Mouse (Mus musculus): ENCODE results near the gene Slc39a2.
"Not testable (repeated sequence)": the region's sequence is repeated elsewhere in the genome, so short reads cannot be mapped to it uniquely, and the experiment has no call there.

The Slc39a2 gene

DNA sequence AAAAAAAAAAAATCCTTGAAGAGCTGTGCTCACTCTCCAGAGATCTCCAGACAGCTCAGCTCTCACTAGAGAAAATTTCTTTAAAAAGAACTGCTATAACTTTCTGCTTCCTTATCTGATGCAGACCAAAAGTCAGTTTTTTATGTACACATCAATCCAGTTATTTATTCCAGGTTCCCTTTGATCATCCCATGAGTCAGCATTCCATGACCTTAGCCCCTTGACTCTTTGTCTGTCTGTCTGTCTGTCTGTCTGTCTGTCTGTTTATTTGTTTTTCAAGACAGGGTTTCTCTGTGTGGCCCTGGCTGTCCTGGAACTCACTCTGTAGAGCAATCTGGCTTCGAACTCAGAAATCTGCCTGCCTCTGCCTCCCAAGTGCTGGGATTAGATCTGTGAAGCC lies 6.7 kb downstream of the Slc39a2 start:
- ATAC-seq (ENCODE audit: insufficient number of reproducible peaks, low FRiP score, low TSS enrichment), result no peak

DNA sequence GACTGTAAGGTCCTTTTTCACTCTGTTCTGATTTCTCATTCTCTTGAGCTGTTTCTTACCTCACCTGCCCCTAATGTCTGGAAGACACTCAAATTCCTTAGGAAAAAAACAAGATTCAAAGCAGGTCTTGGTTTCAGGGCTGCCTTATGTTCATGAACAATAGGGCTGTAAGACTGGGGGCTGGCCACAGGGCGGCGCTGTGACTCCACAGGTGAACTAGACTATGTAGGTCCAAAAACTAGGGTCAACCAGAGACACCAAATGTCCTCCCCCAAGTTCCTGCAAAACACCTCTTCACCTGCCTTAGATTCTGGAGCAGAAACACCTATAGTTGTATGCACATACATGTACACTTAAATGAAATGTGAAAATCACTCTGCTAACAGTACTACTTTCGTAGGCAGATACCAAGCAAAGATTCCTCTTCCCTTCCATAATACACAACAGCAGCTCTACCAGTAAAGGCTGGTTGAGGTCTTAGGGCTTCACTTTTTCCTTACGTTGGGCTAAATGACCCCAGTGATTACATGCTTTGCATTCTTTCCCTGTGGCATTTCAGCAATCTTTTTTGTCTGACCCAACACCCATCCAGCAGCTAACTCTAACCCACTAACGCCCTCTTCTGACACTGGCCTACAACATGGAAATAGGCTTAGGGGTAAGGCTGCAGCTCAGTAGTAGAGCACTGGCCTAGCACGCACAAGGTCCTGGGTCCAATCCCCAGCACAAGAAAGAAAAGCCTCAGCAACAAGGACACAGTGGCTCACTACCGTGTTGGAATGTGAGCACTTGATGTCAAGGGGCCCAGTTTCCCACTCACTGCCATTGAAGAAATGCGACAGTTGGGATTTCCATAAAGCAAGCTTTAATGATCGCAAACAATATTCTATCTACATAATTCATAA lies 10.4 kb downstream of the Slc39a2 start:
- 0 out of 2 replicates have a peak, but pooled peaks have one; percentile 74 for ATAC-seq (ENCODE audit: insufficient number of reproducible peaks, low FRiP score, low TSS enrichment)

DNA sequence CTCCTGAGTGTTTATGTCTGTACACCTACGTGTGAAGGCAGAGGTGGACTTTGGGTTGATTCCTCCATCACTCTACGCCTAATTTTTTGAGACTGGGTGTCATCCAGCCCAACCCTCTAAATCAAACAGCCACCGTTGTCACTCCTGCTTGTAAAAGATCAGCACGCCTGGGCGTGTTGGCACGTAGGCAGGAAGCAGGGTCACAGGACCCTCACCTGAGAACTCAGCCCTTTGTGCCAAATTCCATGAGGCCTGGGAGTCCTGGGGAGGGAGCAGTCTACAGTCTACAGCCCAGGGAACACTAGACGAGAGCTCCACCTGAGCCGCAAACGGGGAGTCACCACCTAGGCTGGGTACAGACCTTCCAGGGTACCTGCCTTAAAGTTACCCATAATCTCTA lies 11.1 kb downstream of the Slc39a2 start:
- no peak for ATAC-seq (ENCODE audit: insufficient number of reproducible peaks, low FRiP score, low TSS enrichment)

DNA sequence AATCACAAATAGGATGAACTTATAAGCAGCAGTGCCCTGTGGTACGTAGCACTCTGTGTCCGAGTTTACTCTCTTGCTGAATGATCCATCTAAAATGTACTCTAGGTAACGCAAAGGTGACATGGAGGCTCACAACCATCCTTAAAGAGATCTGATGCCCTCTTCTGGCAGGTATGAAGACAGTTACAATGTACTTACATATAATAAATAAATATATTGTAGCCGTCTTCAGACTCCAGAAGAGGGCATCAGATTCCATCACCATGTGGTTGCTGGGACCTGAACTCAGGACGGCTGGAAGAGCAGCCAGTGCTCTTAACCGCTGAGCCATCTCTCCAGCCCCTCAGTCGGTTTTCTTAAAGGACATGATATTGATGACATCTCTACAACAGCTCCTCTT lies 12.0 kb downstream of the Slc39a2 start:
- no peak for ATAC-seq (ENCODE audit: insufficient number of reproducible peaks, low FRiP score, low TSS enrichment)

DNA sequence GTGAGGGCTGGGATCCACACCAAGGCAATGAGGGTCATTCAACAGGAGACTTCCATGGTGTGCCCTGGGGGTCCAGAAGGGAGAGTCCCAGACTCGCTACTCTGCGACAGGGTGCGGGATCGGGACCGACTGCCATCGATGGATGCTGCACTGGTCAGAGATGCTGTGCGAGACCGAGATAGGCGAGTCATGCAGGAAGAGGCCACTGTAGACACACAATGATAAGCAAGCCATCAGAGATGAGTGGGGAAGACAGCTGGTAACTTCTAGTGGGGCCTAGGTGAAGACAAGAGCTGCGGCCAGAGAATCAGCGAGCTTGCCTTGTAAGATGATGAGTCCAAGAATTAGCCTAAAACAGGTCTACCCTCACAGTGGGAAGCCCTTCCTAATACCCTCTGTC lies 13.4 kb downstream of the Slc39a2 start:
- ATAC-seq (ENCODE audit: insufficient number of reproducible peaks, low FRiP score, low TSS enrichment), result no peak

DNA sequence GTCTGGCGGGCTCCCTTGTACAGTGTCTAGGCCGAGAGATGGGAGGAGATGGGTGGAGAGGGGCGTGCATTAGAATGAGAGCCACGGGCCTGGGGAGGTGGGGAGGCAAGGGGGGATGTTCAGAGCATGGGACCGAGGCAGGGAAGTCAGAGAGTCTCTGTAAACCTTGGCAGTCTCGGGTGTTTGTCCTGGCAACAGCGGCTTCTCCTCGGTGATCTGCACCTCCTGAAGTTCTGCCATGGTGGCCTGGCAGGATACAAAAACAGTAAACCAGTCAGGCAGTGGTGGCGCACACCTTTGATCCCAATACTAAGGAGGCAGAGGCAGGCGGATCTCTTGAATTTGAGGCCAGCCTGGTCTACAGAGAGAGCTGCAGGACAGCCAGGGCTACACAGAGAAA lies 18.6 kb downstream of the Slc39a2 start:
- ATAC-seq (ENCODE audit: insufficient number of reproducible peaks, low FRiP score, low TSS enrichment), result no peak

DNA sequence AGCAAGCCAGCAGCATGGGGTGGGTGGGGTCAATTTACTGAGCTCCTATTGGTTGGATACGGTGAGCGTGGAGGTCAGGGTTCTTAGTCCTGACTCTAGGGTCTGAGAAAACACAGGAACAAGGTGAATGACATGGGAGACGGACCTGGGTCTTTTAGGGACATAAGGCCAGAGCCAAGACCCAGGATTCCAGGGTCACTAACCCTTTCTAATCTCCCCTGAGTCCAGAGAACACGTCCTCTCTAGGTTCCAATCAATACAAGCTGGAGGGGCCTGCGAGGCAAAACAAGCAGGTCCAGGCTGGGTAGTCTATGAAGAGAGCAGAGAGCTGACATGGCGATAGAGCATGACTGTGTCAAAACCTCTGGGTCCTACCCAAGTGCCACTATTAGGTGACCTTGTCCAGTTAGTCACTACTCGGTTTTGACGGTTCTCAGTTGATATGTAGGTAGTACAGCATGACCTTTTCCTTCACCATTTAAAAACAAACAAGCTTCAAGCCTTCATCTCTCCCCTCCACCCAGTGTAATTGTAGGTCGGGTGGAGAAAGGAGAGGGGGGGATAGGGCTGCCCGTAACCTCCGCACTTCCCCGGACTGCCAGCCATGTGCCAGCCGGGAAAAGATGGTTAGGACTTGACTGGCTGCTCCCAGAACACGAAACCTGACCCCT lies 19.8 kb downstream of the Slc39a2 start:
- no peak for ATAC-seq (ENCODE audit: insufficient number of reproducible peaks, low FRiP score, low TSS enrichment)

DNA sequence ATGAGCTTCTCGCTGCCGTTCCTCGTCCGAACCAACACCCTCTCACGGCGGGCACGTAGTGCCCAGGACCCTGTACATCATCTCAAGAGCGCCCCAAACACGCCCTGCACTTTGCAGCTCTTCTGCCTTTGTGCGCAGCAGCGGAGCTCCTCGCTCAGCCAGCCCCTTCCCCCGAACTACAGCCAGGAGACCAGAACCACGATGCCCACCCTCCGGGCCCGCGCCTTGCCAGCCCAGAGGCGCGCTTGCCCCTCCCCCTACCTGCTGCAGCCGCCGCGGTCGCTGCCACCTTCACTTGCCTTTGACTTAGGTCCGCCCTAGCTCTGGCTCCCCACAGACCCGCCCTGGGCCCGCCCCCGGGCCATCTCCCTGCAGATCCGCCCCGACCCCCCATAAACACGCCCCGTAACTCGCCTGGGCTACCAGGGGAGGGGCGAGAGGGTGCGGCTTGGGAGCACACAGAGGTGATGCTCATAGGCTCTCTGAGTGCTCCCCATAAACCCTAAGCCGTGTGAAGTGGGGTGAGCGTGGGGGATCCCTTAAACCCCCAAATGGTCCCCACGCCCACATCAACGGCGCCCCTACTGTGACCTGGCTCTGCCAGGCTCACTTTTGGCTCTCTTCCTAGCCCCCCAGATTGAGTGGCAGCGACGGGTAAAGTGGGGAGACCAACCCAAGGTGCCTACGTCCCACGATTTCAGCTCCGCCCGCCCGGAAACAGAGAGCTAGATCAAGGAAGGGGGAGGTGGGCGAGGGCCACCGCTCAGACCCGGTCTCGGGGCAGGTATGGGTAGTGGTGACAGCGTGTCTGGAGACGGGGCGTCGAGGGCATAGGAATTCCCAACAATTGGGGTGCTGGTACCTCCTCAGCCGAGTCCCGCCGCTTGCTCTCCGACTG lies 20.6 kb downstream of the Slc39a2 start:
- peak; percentile 67 for ATAC-seq (ENCODE audit: insufficient number of reproducible peaks, low FRiP score, low TSS enrichment)

DNA sequence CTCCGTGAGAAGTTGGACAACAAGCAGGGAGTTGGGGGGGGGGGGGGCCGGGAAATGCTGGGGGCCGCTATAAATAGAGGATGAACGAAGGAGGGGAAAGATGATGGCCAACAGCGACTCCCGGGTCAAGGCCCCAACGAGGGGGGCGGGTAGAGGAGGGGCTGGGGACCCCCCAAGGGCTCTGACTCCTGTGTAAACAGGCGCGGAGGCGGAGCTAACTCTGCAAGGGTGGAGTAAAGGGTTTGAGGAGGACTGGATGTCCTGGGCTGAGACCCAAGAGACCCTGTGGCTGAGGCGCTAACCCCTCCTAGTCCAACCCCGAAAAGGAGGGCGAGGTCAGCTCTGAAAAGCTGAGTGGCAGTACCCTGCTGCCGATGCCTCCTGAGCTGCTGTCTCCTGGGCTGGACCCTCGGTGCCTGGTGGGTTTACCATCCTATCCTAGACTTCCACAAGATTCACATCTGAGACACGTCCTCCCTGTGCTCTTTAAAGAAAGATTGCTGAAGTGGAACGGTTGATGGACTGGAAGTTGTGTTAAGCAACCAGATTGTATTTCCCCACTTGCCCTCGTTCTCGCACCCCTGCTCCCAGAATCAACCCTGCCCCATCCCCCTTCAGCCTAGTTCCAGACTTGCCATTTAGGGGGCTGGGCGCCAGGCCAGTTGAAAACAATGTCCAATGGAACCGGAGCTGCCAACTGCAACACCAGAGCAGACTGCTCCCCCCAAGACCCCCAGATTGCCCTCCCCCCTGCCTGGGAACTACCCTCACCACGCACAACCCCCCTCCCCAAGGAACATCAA lies 21.5 kb downstream of the Slc39a2 start, which contains the start of gene Ndrg2:
Gene Ndrg2, minus strand, starts transcription at position 199 of the 803 bp plus-strand sequence.
- no peak; the same call in 1 of the 2 replicates for ATAC-seq (ENCODE audit: insufficient number of reproducible peaks, low FRiP score, low TSS enrichment)

DNA sequence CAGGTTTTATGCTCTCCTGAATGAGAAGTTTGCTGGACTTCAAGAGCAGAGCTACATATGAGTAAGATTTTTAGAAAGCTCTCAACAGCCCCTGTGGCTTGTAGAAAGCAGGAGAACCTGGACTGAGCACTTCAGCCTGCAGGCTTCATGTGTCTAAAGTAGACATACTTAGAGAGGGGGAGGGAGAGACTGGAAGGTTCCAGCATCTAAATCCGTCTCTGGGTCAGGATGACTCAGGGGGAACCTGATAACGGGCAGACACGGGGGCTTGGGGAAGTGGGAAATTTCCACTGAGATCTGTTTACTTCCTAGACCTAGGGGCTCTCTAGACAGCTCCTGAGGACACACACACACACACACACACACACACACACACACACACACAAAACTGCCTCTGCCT lies 22.3 kb downstream of the Slc39a2 start:
- ATAC-seq (ENCODE audit: insufficient number of reproducible peaks, low FRiP score, low TSS enrichment), result no peak

DNA sequence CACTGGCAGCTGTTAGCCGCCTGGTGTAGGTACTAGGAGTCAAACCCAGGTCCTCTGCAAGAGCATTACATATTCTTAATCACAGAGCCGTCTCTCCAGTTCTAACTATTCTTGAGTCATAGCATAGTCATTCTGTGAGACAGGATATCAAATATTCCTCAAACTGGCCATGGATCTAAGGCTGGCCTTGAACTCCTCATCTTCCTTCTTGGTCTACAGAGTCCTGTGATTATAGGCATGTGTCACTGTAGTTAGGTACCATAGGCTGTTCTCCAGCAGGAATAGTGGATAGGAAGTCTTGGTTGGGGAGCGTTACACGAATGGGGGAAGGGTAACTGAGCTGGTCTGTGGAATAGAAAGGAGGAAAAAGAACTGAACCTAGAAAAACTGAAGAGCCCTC lies 23.9 kb downstream of the Slc39a2 start:
- no peak for ATAC-seq (ENCODE audit: insufficient number of reproducible peaks, low FRiP score, low TSS enrichment)

DNA sequence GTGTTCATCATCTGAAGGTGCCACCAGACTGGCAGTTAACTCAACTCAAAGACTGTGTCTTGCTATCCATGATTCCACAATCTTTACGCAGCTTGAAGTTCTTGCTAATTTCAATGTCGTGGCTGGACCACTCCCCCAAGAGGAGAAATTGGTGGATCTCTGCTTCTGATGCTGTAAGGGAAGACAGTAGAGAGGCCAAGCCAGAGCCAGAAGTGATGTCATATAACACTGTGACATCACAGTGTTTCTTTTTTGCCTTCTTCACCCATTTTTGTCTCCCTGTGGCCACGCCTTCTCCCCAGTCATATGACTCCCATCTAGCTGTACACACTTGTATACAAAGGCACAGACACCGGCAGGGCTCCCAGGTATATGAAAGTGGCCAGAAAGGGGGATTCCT lies 25.4 kb downstream of the Slc39a2 start, which contains the start of gene Tppp2:
Gene Tppp2, plus strand, starts transcription at position 301 of the 400 bp plus-strand sequence.
- ATAC-seq (ENCODE audit: insufficient number of reproducible peaks, low FRiP score, low TSS enrichment), result no peak

DNA sequence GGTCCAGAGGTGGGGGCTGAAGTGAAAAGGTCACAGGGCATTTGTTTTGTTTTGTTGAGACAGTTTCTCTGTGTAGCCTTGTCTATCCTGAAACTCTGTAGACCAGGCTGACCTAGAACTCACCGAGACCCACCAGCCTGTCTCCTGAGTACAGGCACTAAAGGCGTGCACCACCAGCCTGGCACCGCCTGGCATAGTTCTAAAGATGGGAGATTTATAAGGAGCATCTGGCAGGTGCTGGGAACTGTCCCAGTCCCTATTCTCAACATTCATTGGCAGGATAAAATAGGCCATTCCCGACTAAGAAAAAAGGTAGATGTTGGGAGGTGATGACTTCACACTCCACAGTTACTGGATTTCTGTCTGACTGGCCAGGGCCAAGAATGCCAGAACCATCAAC lies 26.3 kb downstream of the Slc39a2 start:
- no peak for ATAC-seq (ENCODE audit: insufficient number of reproducible peaks, low FRiP score, low TSS enrichment)

DNA sequence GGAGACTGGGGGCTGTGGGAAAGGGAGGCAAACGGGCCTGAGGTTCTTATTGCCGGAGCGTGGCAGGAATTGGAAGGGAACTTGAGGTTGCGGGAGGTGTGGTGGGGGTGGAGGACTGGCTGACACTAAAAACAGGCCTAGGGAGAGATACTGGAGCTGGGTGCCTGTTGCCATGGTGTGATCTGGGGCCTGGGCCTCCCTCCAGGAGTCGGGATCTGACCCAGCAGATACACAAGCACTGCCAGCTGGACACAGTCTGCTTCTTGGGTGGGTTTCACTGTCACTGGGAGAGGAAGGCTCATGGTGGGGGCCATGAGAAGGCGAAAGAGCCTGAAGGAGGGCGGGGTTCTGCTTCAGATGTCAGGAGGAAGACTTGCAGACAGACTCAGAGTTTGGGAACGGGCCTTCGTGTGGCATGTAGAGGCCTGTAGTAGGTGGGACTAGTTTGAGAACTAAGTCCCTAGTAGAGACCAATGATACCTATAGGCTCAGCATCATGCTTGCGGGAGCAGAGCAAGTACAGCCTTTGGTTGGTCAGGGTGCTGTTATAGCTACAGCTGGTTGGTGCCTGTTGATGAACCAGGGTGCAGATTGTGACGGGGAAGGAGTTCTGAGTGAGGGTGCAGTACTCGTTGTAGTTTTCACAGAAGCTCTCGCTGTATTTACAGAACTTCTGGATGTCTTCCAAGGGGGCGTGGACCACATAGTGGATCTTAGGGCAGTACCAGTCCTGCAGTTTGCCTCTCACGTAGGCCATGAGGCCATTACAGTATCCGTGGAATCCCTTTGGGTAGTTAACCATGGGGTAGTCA lies 29.3 kb downstream of the Slc39a2 start:
- ATAC-seq (ENCODE audit: insufficient number of reproducible peaks, low FRiP score, low TSS enrichment), result peak; percentile 36; the same call in 1 of the 2 replicates

DNA sequence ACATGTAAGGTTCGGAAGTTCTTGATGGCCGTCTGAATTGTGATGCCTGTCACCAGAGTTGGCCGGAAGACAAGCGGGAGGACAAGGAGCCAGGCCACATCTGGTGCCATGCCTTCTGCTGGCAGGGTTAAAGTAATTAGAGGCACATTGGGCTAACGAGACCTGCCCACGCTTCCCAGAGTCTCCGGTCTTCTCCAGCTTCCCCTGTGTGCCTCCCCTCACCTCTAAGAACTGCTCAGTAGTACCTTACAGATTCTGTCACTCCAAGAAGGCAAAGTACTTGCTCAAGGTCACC lies 29.8 kb downstream of the Slc39a2 start, which contains the start of gene Rnase13:
Gene Rnase13, minus strand, starts transcription at position 203 of the 295 bp plus-strand sequence.
- ATAC-seq (ENCODE audit: insufficient number of reproducible peaks, low FRiP score, low TSS enrichment), result no peak

DNA sequence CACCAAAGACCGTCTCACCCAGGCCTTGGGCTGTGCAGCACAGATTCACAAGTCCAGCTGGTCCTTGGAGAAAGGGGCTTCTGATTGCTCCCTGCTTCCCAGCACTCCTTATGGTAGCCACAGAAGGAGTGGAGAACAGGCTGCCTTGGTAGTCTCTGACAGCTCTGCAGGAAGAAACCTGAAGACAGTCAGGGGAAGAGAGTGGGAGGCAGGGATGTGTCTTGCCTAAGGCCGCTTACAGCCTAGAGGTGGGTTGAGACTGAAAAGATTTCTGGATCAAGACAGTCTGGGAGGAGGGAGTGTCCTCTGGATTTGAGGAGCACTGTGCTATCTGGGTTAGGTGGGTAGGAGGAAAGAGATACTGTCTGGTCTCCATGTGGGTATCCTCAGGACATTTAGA lies 30.2 kb downstream of the Slc39a2 start:
- ATAC-seq (ENCODE audit: insufficient number of reproducible peaks, low FRiP score, low TSS enrichment), result no peak

DNA sequence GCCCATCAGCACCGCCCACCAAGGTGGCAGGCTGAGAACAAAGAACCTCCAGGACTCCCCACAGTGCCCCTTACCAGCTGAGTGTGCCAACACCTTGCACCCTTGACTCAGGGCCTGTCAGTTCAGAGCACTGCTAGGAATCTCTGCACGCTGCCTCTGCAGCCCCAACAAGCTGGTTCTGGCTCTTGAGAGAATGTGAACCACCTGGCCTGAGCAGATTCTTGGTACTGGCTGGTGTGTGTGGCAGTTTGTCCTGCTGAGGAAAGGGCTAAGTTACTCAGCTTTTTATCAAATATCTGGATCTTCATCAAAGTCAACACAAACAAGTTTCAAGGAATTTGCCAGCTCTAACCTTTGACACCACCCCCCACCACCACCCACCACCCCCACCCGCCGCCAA lies 30.8 kb downstream of the Slc39a2 start:
- no peak for ATAC-seq (ENCODE audit: insufficient number of reproducible peaks, low FRiP score, low TSS enrichment)

DNA sequence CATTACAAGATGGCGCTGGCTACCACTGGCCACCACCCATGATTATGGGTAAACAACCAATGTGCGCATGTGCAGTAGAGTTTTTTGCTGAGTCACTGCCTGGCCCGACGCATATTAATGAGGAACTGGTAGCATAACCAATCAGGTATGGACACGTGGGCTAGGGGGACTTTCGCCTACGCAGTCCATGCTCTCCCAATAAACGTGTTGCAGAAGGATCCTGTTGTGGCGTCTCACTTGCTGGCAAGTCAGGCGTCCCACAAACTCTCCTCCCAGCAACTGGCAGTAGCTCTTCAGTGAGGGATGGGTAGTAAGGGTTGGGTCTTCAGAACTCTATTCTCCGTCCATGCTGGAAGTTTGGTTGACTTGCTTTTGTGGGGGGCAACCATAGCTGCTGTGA lies 34.2 kb downstream of the Slc39a2 start:
- not testable (repeated sequence) for ATAC-seq (ENCODE audit: insufficient number of reproducible peaks, low FRiP score, low TSS enrichment)

All from cerebellum, adult (tissue).